Mouse (Mus musculus) stomach, embryonic 15.5 days (tissue): ENCODE measurements around the gene Isg20l2. TPM values are rescaled to one million over a fixed set of nuclear protein-coding genes. Genes with fewer than 3 reads are reported as not detected.

ENCODE experiments used
- ATAC-seq: fragments of 200-750 bp; cut with Nextera tagmentation; 2 replicates; pipeline ENCODE4 v1.8.0; 2017; ENCODE audit warnings: low read depth, moderate number of reproducible peaks, moderate TSS enrichment; ENCODE audit not compliant: insufficient read depth, low FRiP score
- H3K27ac ChIP-seq: fragments of 300-500 bp; sonication (generic); 2 replicates; pipeline ENCODE4 v1.5.1; 2015; ENCODE audit warnings: mild to moderate bottlenecking, inconsistent platforms
- H3K27me3 ChIP-seq: fragments of 300-500 bp; sonication (generic); replicated peaks from 2 replicates; pipeline ENCODE4 v1.6.1; 2015; ENCODE audit warnings: inconsistent platforms
- H3K36me3 ChIP-seq: fragments of 300-500 bp; sonication (generic); 2 replicates; pipeline ENCODE4 v1.6.1; 2015; ENCODE audit warnings: inconsistent platforms
- H3K4me1 ChIP-seq: fragments of 300-500 bp; sonication (generic); 2 replicates; pipeline ENCODE4 v1.6.1; 2015; ENCODE audit warnings: inconsistent platforms
- H3K4me2 ChIP-seq: fragments of 300-500 bp; sonication (generic); 2 replicates; pipeline ENCODE4 v1.6.1; 2015; ENCODE audit warnings: mild to moderate bottlenecking, inconsistent platforms
- H3K4me3 ChIP-seq: fragments of 300-500 bp; sonication (generic); replicated peaks from 2 replicates; pipeline ENCODE4 v1.5.1; 2015; ENCODE audit warnings: inconsistent platforms
- H3K9ac ChIP-seq: fragments of 300-500 bp; sonication (generic); 2 replicates; pipeline ENCODE4 v1.6.1; 2015; ENCODE audit warnings: inconsistent platforms
- H3K9me3 ChIP-seq: fragments of 300-500 bp; sonication (generic); 2 replicates; pipeline ENCODE4 v1.6.1; 2016; ENCODE audit warnings: inconsistent platforms
- WGBS: fragments of 180-500 bp; shearing (Covaris S2); methylation state at CpG from one replicate; pipeline ENCODE4 v1.1.7; 2015; 5-methylcytosine and 5-hydroxymethylcytosine counted together
- polyA plus RNA-seq: library from polyadenylated mRNA; unstranded; fragments of >200 nt; fragmentation: Nextera tagmentation; extraction: Ambion mirVana; gene quantifications from 2 replicates; pipeline ENCODE4 v1.2.1, GENCODE M21; 2015

The Isg20l2 gene
- polyA plus RNA-seq, 1 experiment from 2014 or later, result 45.8 TPM

- Histone ChIP-seq H3K36me3 (no peaks in the 10 kb centered on the region), H3K9me3 (no peaks in the 10 kb centered on the region), H3K4me3 (peak within 1 kb of the TSS; percentile 58), H3K4me1 (peaks cover 42% of the 10 kb centered on the region), H3K27me3 (peaks cover 17% of the 10 kb centered on the region; the same call in 1 of the 2 replicates), H3K27ac (peak within 1 kb of the TSS; percentile 70), H3K4me2 (peak within 1 kb of the TSS; percentile 95), H3K9ac (peak within 1 kb of the TSS; percentile 38)
- WGBS, result under 1% methylated on average over 44 of the region's 44 CpGs
- ATAC-seq, result peak; percentile 63; the same call in 1 of the 2 replicates
Measured at GRCm38 (mm10) chr3:87970939-87971488, 40.9 kb downstream of the Isg20l2 start, which contains the start of gene Nes. TSS of gene Nes (plus strand) at chr3:87971078.

- 1% methylated on average over 48 of the region's 60 CpGs for whole genome bisulfite sequencing
- Histone ChIP-seq H3K4me2 (peak overlapping the region; percentile 95), H3K4me3 (peak overlapping the region; percentile 58), H3K4me1 (peaks cover 42% of the 10 kb centered on the region), H3K9ac (peak overlapping the region; percentile 38), H3K27ac (peak overlapping the region; percentile 70; the same call in 1 of the 2 replicates), H3K27me3 (peaks cover 17% of the 10 kb centered on the region; the same call in 1 of the 2 replicates), H3K36me3 (no peaks in the 10 kb centered on the region), H3K9me3 (no peaks in the 10 kb centered on the region)
- peak; percentile 14; the same call in 1 of the 2 replicates for ATAC-seq
Measured at GRCm38 (mm10) chr3:87971489-87972202, 41.5 kb downstream of the Isg20l2 start.

GRCm38 (mm10) chr3:87972203-87972664 lies 42.1 kb downstream of the Isg20l2 start:
- no peak for ATAC-seq
- H3K27me3 ChIP-seq, result peaks cover 17% of the 10 kb centered on the region; the same call in 1 of the 2 replicates

GRCm38 (mm10) chr3:87972776-87973175 lies 42.7 kb downstream of the Isg20l2 start:
- Histone ChIP-seq H3K27ac (no peak overlapping the region), H3K4me2 (peak overlapping the region; percentile 95), H3K9ac (no peak overlapping the region), H3K4me3 (peak overlapping the region; percentile 58), H3K4me1 (peaks cover 42% of the 10 kb centered on the region), H3K9me3 (no peaks in the 10 kb centered on the region), H3K36me3 (no peaks in the 10 kb centered on the region), H3K27me3 (peaks cover 17% of the 10 kb centered on the region; the same call in 1 of the 2 replicates)
- 32% methylated on average over 5 of the region's 5 CpGs for WGBS
- ATAC-seq, result no peak

More at GRCm38 (mm10) chr3:87972203-87972664, 42.1 kb downstream of the Isg20l2 start:
- Histone ChIP-seq H3K4me2 (peak overlapping the region; percentile 95), H3K4me1 (peaks cover 42% of the 10 kb centered on the region), H3K4me3 (peak overlapping the region; percentile 58), H3K36me3 (no peaks in the 10 kb centered on the region), H3K9ac (peak overlapping the region; percentile 38; the same call in 1 of the 2 replicates), H3K27ac (0 out of 2 replicates have a peak overlapping the region, but pooled peaks have one; percentile 3), H3K9me3 (no peaks in the 10 kb centered on the region)
- 13% methylated on average over 8 of the region's 8 CpGs for WGBS

- 47% methylated on average over 14 of the region's 14 CpGs for WGBS
- Histone ChIP-seq H3K27ac (peak overlapping the region; percentile 42), H3K4me2 (peak overlapping the region; percentile 95), H3K27me3 (peaks cover 17% of the 10 kb centered on the region; the same call in 1 of the 2 replicates), H3K4me1 (peaks cover 42% of the 10 kb centered on the region), H3K4me3 (peak overlapping the region; percentile 12; the same call in 1 of the 2 replicates), H3K9me3 (no peaks in the 10 kb centered on the region), H3K36me3 (no peaks in the 10 kb centered on the region), H3K9ac (no peak overlapping the region; the same call in 1 of the 2 replicates)
- no peak for ATAC-seq
Measured at GRCm38 (mm10) chr3:87973593-87974380, 43.7 kb downstream of the Isg20l2 start.

- 24% methylated on average over 12 of the region's 12 CpGs for WGBS
- no peak for ATAC-seq
- Histone ChIP-seq H3K36me3 (no peaks in the 10 kb centered on the region), H3K9ac (no peak overlapping the region; the same call in 1 of the 2 replicates), H3K4me3 (peak overlapping the region; percentile 12; the same call in 1 of the 2 replicates), H3K4me1 (peaks cover 42% of the 10 kb centered on the region), H3K9me3 (no peaks in the 10 kb centered on the region), H3K27ac (peak overlapping the region; percentile 42; the same call in 1 of the 2 replicates), H3K4me2 (peak overlapping the region; percentile 95), H3K27me3 (peaks cover 17% of the 10 kb centered on the region; the same call in 1 of the 2 replicates)
Measured at GRCm38 (mm10) chr3:87974381-87974987, 44.4 kb downstream of the Isg20l2 start.

GRCm38 (mm10) chr3:87979493-87979892 lies 49.4 kb downstream of the Isg20l2 start:
- WGBS, result 83% methylated on average over 5 of the region's 5 CpGs
- peaks cover 36% of the 10 kb centered on the region for H3K4me1 ChIP-seq
- H3K4me3 ChIP-seq, result no peak overlapping the region

GRCm38 (mm10) chr3:87980085-87980484 lies 50.0 kb downstream of the Isg20l2 start:
- Histone ChIP-seq H3K9ac (no peak overlapping the region), H3K36me3 (no peaks in the 10 kb centered on the region), H3K9me3 (no peaks in the 10 kb centered on the region), H3K4me1 (peaks cover 34% of the 10 kb centered on the region), H3K27me3 (no peaks in the 10 kb centered on the region), H3K4me2 (no peak overlapping the region), H3K4me3 (no peak overlapping the region), H3K27ac (no peak overlapping the region)
- ATAC-seq, result no peak
- 46% methylated on average over 3 of the region's 3 CpGs for WGBS

More at GRCm38 (mm10) chr3:87979493-87979892, 49.4 kb downstream of the Isg20l2 start:
- Histone ChIP-seq H3K27me3 (no peaks in the 10 kb centered on the region), H3K4me2 (no peak overlapping the region), H3K27ac (no peak overlapping the region), H3K36me3 (no peaks in the 10 kb centered on the region), H3K9ac (no peak overlapping the region), H3K9me3 (no peaks in the 10 kb centered on the region)
- no peak for ATAC-seq

GRCm38 (mm10) chr3:87980728-87981127 lies 50.6 kb downstream of the Isg20l2 start:
- H3K27ac ChIP-seq, result no peak overlapping the region
- H3K27me3 ChIP-seq, result no peaks in the 10 kb centered on the region
- 63% methylated on average over 5 of the region's 5 CpGs for WGBS
- H3K4me3 ChIP-seq, result no peak overlapping the region
- H3K4me1 ChIP-seq, result peaks cover 40% of the 10 kb centered on the region
- no peak overlapping the region for H3K9ac ChIP-seq
- no peaks in the 10 kb centered on the region for H3K36me3 ChIP-seq
- no peaks in the 10 kb centered on the region for H3K9me3 ChIP-seq
- no peak for ATAC-seq
- H3K4me2 ChIP-seq, result no peak overlapping the region

- peak overlapping the region; percentile 95; the same call in 1 of the 2 replicates for H3K27ac ChIP-seq
- H3K4me3 ChIP-seq, result no peak overlapping the region
- no peak overlapping the region for H3K9ac ChIP-seq
- H3K9me3 ChIP-seq, result no peaks in the 10 kb centered on the region
- H3K36me3 ChIP-seq, result no peaks in the 10 kb centered on the region
- H3K4me2 ChIP-seq, result no peak overlapping the region
- H3K4me1 ChIP-seq, result peaks cover 46% of the 10 kb centered on the region
- 83% methylated on average over 6 of the region's 6 CpGs for WGBS
- H3K27me3 ChIP-seq, result no peaks in the 10 kb centered on the region
- ATAC-seq, result no peak
Measured at GRCm38 (mm10) chr3:87981214-87981760, 51.2 kb downstream of the Isg20l2 start.
